Mouse (Mus musculus) brain, embryonic 14.5 days (tissue): Measurements from ENCODE around the gene Entpd7. TPM values are rescaled to one million over a fixed set of nuclear protein-coding genes. Genes with fewer than 3 reads are reported as not detected.

Source experiments
- DNase-seq: peaks from one replicate; pipeline ENCODE4 v3.0.0-alpha.2; 2011; ENCODE audit warnings: low read depth
- CTCF ChIP-seq: fragments of 200-500 bp; IDR thresholded peaks from 2 replicates; pipeline ENCODE4 v1.5.1; 2012; ENCODE audit warnings: inconsistent platforms, mild to moderate bottlenecking, moderate library complexity, borderline replicate concordance; ENCODE audit not compliant: insufficient read depth, insufficient read length; ENCODE audit errors: extremely low read depth
- POLR2A ChIP-seq: fragments of 200-500 bp; IDR thresholded peaks from 2 replicates; pipeline ENCODE4 v1.6.1; 2012; ENCODE audit warnings: mild to moderate bottlenecking, inconsistent platforms, borderline replicate concordance; ENCODE audit not compliant: poor library complexity, insufficient read depth, insufficient read length, severe bottlenecking; ENCODE audit errors: extremely low read depth
- polyA plus RNA-seq: library from polyadenylated mRNA; depleted of rRNA; stranded (reverse); fragments of >200 nt; gene quantifications from 2 replicates; pipeline ENCODE4 v1.2.3, GENCODE M21; 2012

Gene Entpd7
- polyA plus RNA-seq, 1 experiment: 10.1 TPM

DNA sequence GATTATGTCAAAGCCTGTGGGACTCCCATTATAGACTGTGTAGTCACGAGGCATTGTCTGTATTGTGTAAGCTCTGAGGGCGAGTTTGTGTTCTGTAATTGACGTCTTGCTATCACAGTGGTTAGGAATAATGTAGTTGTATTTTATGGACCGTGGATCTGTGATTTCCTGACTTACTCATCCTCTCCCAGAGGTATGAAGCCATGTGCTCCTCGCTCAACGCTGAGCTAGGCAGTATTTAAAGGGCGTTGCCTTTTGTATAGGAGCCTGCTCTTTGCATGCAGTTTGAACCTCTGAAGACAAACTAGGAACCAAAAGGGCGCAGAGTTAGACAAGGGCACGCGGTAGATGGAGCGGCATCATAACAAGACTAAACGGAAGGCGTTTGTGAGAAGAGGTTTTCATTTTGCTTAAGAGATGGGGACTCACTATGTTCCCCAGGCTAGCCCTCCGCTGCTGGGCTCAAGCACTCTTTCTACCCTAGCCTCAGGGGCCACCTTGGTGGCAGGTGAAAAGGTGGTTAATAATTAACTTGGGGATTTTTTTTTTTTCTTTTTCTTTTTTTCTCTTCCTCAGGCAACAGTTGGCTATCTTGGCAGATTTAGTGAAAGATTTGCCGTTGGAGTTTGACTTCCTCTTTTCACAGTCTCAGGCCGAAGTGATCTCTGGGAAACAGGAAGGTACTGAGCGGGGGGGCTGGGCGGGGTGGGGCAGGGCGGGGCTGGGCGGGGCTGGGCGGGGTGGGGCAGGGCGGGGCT, 21.9 kb downstream of the Entpd7 start:
- DNase-seq: no peak
- TF ChIP-seq CTCF: no peak
- TF ChIP-seq POLR2A: no peak

DNA sequence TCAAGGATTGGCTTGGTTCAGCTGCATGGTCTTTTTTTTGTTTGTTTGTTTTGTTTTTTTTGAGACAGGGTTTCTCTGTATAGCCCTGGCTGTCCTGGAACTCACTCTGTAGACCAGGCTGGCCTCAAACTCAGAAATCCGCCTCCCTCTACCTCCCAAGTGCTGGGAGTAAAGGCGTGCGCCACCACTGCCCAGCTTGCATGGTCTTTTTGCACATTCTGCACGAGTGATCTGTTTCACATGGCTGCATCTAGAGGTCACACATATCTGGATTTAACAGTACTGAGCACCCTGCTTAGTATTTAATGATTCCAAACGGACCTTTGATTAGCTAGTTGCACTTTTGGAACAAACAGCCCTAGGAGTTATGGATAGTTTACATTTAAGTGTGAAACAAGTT, 22.5 kb downstream of the Entpd7 start:
- no peak for TF ChIP-seq POLR2A
- no peak for TF ChIP-seq CTCF
- no peak for DNase-seq

DNA sequence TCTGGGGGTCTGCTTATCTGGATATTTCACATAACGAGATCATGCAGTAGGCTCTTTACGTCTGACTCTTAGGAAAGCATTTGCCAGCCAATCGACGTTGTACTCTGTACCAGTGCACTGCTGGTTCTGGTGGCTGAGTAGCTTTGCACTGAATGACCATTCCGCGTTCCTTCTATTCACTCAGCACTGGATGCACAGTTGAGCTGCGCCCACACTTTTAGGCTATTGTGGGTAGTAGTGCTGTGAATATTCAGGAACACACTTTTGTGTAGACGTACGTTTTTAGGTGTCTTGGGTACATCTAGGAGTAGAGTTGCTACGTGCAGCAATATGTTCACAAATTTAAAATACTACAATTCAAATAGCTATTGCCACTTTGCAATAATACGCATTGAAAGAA, 30.6 kb downstream of the Entpd7 start:
- DNase-seq: no peak
- TF ChIP-seq POLR2A (no peak), CTCF (no peak)

- TF ChIP-seq CTCF (no peak), POLR2A (no peak)
- DNase-seq: no peak
Observed at GRCm38 (mm10) chr19:43722891-43723290, 33.4 kb downstream of the Entpd7 start.

DNA sequence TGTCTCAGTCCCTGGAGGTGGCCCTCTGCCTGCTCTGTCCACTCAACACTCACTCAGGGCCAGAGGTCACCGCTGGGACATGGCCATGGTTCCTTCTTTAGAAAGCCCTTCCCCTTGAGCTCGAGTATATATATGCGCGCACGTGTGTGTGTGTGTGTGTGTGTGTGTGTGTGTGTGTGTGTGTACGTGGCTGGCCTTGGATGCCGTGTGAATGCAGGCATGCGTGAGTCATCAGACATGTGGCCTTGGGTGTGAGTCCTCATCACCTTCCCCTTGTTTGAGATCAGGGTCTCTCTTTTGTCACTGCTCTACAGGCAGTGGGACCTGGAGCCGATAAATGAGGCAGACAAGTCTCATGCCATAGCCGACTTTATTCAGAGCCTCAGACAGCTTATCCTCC, 34.0 kb downstream of the Entpd7 start:
- TF ChIP-seq CTCF (no peak), POLR2A (no peak)
- no peak for DNase-seq

DNA sequence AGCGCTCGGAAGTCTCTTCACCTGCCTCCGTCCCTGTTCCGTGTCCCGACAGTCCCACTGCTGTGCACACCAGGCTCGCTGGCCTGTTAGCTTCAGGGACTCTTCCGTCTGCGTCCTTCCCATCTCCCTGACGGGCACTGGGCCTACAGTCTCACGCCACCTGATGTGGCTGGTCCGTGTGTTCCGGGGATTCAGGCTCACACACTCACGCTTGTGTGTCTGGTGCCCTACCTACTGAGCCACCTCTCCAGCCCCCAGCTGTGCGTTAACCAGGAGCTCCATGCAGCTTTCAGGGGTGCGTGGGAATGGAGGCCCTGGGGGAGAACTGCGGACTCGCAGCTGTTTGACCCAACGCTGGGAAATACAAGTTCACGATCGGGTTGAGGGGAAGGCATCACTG, 34.7 kb downstream of the Entpd7 start:
- TF ChIP-seq CTCF: no peak
- TF ChIP-seq POLR2A: no peak
- no peak for DNase-seq

- DNase-seq: no peak
- TF ChIP-seq POLR2A: no peak
- no peak for TF ChIP-seq CTCF
Observed at GRCm38 (mm10) chr19:43724821-43725220, 35.3 kb downstream of the Entpd7 start.

- no peak for DNase-seq
- TF ChIP-seq POLR2A (no peak), CTCF (no peak)
Observed at GRCm38 (mm10) chr19:43726510-43727146, 37.2 kb downstream of the Entpd7 start.

DNA sequence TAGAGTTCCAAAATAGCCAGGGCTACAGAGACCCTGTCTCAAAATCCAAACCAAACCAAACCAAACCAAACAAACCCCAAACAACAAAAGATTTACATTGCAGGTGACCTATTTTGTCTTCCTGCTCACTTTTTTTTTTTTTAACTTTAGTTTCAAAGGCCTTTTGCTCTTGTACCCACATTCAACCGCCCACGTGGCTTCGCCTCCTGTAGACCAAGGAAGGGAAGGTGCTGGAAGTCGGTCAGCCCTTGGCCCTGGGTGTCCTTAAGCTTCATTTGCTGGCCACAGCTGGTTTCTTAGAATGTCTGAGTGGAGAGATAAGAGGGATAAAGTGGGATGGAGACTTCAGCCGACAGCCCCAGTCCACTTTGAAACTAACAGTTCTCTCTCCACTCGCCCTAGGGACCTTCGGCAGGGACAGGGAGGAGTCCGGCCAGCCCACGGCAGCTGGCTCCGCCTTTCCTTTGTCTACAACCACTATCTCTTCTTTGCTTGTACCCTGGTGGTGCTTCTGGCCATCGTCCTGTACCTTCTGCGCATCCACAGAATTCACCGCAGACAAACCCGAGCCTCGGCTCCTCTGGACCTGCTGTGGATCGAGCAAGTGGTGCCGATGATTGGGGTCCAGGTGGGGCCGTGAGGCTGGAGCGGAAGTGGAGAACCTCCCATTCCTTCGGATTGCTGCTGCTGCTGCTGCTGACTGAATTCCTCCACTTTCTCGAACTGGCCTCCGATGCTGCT, 40.0 kb downstream of the Entpd7 start:
- TF ChIP-seq POLR2A (no peak), CTCF (no peak)
- peak; percentile 19 for DNase-seq

DNA sequence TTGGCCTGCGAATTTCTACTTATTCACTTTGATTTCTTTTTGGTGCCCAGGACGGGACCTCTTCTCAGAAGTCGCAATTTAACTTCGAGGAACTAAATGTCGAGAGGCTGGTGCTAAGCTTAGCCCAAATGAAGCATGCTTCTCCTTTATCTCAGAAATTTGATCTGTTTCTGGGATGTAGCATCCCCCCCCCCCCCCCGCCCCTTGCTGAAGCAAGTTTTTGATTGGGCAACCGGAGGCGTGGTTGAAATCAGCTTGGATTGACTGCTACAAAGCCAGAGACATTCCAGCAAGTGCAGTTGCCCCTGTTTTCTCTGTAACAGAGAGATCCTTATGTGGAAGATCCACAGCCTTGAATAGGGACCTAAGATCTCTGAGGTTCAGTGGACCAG, 40.6 kb downstream of the Entpd7 start:
- DNase-seq: peak; percentile 35
- TF ChIP-seq CTCF: no peak
- TF ChIP-seq POLR2A: no peak

- TF ChIP-seq POLR2A (no peak), CTCF (no peak)
- DNase-seq: no peak
Observed at GRCm38 (mm10) chr19:43731157-43731556, 41.7 kb downstream of the Entpd7 start.

- no peak for TF ChIP-seq POLR2A
- TF ChIP-seq CTCF: no peak
- no peak for DNase-seq
Observed at GRCm38 (mm10) chr19:43738409-43738808, 48.9 kb downstream of the Entpd7 start.

- DNase-seq: no peak
- TF ChIP-seq CTCF: no peak
- no peak for TF ChIP-seq POLR2A
Observed at GRCm38 (mm10) chr19:43743401-43743800, 53.9 kb downstream of the Entpd7 start.
